ENCODE assay signal across 15 mouse cellular contexts in the genomic region with DNA sequence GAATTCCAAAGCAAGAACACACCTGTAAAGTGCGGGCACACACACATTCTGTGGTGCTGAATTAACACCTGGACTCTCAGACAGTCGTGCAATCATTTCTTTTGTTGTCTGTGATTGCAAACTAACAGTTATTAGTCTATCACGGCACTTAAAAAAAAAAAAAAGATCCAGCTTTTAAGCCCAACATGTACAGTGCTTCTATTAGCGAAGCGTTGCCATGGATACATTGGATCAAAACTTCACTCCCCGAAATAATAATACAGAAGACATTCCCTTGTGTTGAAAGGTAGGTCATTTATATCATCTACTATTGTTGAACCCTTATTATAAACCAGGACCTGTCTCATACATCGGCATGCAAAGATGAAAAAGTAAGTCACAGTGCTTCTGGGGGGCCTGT.
"Had no signal": no experiment of that assay in that cellular context is flagged by ENCODE, and none has a peak within 500 bp of the region (broad histone marks: within the 10 kb centered on the region; RNA-seq: fewer than 3 reads in every experiment).

No protein-coding gene starts in this region.

- H3K4me1 ChIP-seq: limb, embryonic 12.5 days; liver, embryonic 13.5 days; lung, embryonic 15.5 days; megakaryocyte, embryonic 14.5 days; neural tube, embryonic 15.5 days had no signal

- H3K27ac ChIP-seq: limb, embryonic 12.5 days; liver, embryonic 13.5 days; lung, embryonic 15.5 days; macrophage; neural tube, embryonic 15.5 days had no signal

- H3K4me3 ChIP-seq: limb, embryonic 12.5 days; liver, embryonic 13.5 days; lung, embryonic 15.5 days; megakaryocyte, embryonic 14.5 days; myocyte; neural tube, embryonic 15.5 days had no signal

- H3K27me3 ChIP-seq: limb, embryonic 12.5 days; liver, embryonic 13.5 days; lung, embryonic 15.5 days; megakaryocyte, embryonic 14.5 days; neural tube, embryonic 15.5 days had no signal

- DNase-seq: kidney, adult 8-10 months; kidney, postnatal 25 days; liver; liver, embryonic 13.5 days; liver, postnatal 0 days; lung, postnatal 14 days; right cerebral cortex, adult 18-20 months; right cerebral cortex, postnatal 25 days; thymus, postnatal 36 days had no signal

- H3K9ac ChIP-seq: limb, embryonic 12.5 days; liver, embryonic 13.5 days; liver, postnatal 0 days; lung, embryonic 15.5 days; neural tube, embryonic 15.5 days had no signal

- ATAC-seq: liver, postnatal 0 days had no signal

- H3K36me3 ChIP-seq: limb, embryonic 12.5 days; liver, embryonic 13.5 days; lung, embryonic 15.5 days; neural tube, embryonic 15.5 days had no signal

- H3K4me2 ChIP-seq: limb, embryonic 12.5 days; liver, embryonic 13.5 days; lung, embryonic 15.5 days; neural tube, embryonic 15.5 days had no signal

- H3K9me3 ChIP-seq: limb, embryonic 12.5 days; liver, embryonic 13.5 days; lung, embryonic 15.5 days; neural tube, embryonic 15.5 days had no signal
